Mouse (Mus musculus): ENCODE data around the gene Sprr2d.

DNA sequence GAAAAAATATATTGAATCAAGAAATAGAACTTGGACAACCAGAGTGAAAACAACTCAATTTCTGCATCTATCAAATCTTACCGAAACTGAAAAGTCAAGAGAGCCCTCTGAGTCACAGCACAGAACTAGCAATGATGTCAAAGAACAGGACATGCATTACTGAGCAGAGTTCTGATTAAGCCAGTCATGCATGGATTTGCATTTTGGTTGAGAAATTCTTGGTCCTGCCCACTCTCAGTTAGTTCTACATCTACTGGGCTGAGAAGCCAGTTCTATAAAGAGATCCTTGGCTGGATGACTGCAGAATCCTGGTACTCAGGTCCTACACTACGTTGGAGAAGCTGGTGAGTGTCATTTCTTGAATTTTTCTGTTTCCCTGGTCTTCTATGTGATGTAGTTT lies 34.7 kb downstream of the Sprr2d start:
- TF ChIP-seq POLR2A (IDR thresholded peaks at IDR 0.05; ENCODE audit: borderline replicate concordance, insufficient read depth, low read length) (no peak), CTCF (IDR thresholded peaks at IDR 0.05; ENCODE audit: borderline replicate concordance, insufficient read depth, low read depth, low read length) (no peak)

All from cerebellum, adult 2 months (tissue).